ENCODE assay signal across 8 mouse cellular contexts in the genomic region with DNA sequence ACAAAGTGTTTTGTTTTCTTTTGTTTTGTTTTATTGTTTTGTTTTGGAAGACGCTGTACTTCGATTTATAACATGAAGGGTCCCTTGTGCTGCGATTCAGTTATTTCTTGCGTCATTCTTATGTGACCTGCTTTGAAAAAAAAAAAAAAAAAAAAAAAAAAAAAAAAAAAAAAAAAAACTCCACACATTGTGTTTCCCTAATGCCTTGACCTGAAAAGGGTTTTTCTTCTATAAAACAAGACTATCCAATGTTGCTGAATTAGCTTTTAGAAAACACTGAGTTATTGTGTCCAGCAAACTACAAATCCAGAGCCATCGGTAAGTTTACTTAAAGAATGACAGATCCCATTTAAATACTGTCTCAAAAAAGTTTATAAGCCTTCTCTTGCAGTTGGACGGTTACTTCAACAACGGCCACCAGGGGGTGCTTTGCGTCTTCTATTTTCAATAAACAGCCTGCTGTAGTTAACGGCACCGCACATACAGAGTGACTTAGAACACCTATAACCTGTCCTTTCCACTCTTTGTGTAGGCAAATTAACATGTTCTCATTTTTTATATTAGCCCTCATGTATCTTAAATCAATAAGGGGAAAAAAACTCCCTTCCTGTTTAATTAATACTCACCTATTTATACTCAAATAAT.
DNase-seq lines count a peak whose midpoint lies in the region; ATAC-seq and TF ChIP-seq lines count a peak whose summit lies in the region.

No protein-coding gene starts in this region.

- H3K27me3 ChIP-seq in heart, embryonic 11.5 days (ENCODE audit: control insufficient read depth, insufficient read depth, low read length): no peaks in the 10 kb centered on the region
- H3K27me3 ChIP-seq in limb, embryonic 10.5 days (ENCODE audit: low read depth, poor library complexity, severe bottlenecking): no peaks in the 10 kb centered on the region
- H3K27me3 ChIP-seq in midbrain, postnatal 0 days (ENCODE audit: insufficient read depth, low read length): no peaks in the 10 kb centered on the region

- H3K27ac ChIP-seq in heart, embryonic 11.5 days (ENCODE audit: low read depth, low read length): no peak overlapping the region
- no peak overlapping the region for H3K27ac ChIP-seq in limb, embryonic 10.5 days
- H3K27ac ChIP-seq in midbrain, postnatal 0 days (ENCODE audit: low read depth, low read length): no peak overlapping the region

- no peak overlapping the region for H3K4me3 ChIP-seq in heart, embryonic 11.5 days (ENCODE audit: low read depth, low read length)
- no peak overlapping the region for H3K4me3 ChIP-seq in limb, embryonic 10.5 days
- H3K4me3 ChIP-seq in midbrain, postnatal 0 days (ENCODE audit: low read depth, low read length): no peak overlapping the region

- no peak overlapping the region for H3K9ac ChIP-seq in heart, embryonic 11.5 days (ENCODE audit: low read depth, low read length)
- no peak overlapping the region for H3K9ac ChIP-seq in midbrain, postnatal 0 days (replicated peaks; ENCODE audit: low read length, poor library complexity, severe bottlenecking)

- no peak overlapping the region for H3K4me2 ChIP-seq in heart, embryonic 11.5 days
- H3K4me2 ChIP-seq in midbrain, postnatal 0 days (ENCODE audit: low read depth, low read length, poor library complexity, severe bottlenecking): no peak overlapping the region

- peak; percentile 80 for DNase-seq in heart, adult 8-10 months (ENCODE audit: low spot score)
- peak; percentile 39 for DNase-seq in cerebellum, adult 9-11 months
- peak; percentile 86 to 89 for DNase-seq in frontal cortex, postnatal 25 days (ENCODE audit: low spot score in 2 of 2)
- peak; percentile 62 to 90 for DNase-seq in kidney, adult 8-10 months
- peak; percentile 87 for DNase-seq in limb, embryonic 10.5 days (ENCODE audit: low spot score)
- DNase-seq in midbrain, postnatal 0 days (ENCODE audit: low spot score): peak; percentile 94
- peak; percentile 66 to 87 for DNase-seq in spleen, postnatal 4 days (ENCODE audit: low spot score in 2 of 2)

- no peak for ATAC-seq in heart, embryonic 11.5 days (replicated peaks; ENCODE audit: insufficient number of reproducible peaks, low FRiP score, low TSS enrichment)
- ATAC-seq in midbrain, postnatal 0 days (ENCODE audit: low FRiP score): peak; percentile 41; the same call in 1 of the 2 replicates

- WGBS in heart, embryonic 11.5 days (ENCODE audit: insufficient replicate concordance): 14% methylated on average over 10 of the region's 10 CpGs
- 22% methylated on average over 10 of the region's 10 CpGs for WGBS in limb, embryonic 10.5 days
- WGBS in midbrain, postnatal 0 days: 8% methylated on average over 10 of the region's 10 CpGs

- H3K9me3 ChIP-seq in heart, embryonic 11.5 days (replicated peaks; ENCODE audit: control insufficient read depth, low read length): no peaks in the 10 kb centered on the region
- H3K9me3 ChIP-seq in limb, embryonic 10.5 days (replicated peaks): no peaks in the 10 kb centered on the region
- H3K9me3 ChIP-seq in midbrain, postnatal 0 days (ENCODE audit: low read length): no peaks in the 10 kb centered on the region

- peak; percentile 86 for TF ChIP-seq CTCF in midbrain, postnatal 0 days (IDR thresholded peaks at IDR 0.05)

- no peaks in the 10 kb centered on the region for H3K36me3 ChIP-seq in heart, embryonic 11.5 days (ENCODE audit: control insufficient read depth, insufficient read depth, low read length)
- H3K36me3 ChIP-seq in limb, embryonic 10.5 days: no peaks in the 10 kb centered on the region
- no peaks in the 10 kb centered on the region for H3K36me3 ChIP-seq in midbrain, postnatal 0 days (ENCODE audit: insufficient read depth, low read length)

- H3K4me1 ChIP-seq in heart, embryonic 11.5 days (ENCODE audit: control insufficient read depth, insufficient read depth, low read length): no peaks in the 10 kb centered on the region
- H3K4me1 ChIP-seq in limb, embryonic 10.5 days: no peaks in the 10 kb centered on the region
- no peaks in the 10 kb centered on the region for H3K4me1 ChIP-seq in midbrain, postnatal 0 days (ENCODE audit: insufficient read depth, low read length)

Comparison
In these comparisons a context has a peak if more than half of its experiments do, and no peak if none do; other contexts are left out.
1. DNase-seq: peak in every context shown above with its lines; median percentile 94 in midbrain, postnatal 0 days; 88 in frontal cortex, postnatal 25 days; 87 in limb, embryonic 10.5 days; 80 in heart, adult 8-10 months; 76 in spleen, postnatal 4 days; 76 in kidney, adult 8-10 months; 39 in cerebellum, adult 9-11 months.